Mouse (Mus musculus) kidney, adult 2 months (tissue): Measurements from ENCODE around the gene Gdpd5.

Experiments used
- CTCF ChIP-seq: fragments of 200-500 bp; conservative IDR thresholded peaks from 2 replicates; pipeline ENCODE4 v1.5.1; 2011; ENCODE audit warnings: low read depth, mild to moderate bottlenecking, control low read depth, low read length, moderate library complexity, mixed read lengths; ENCODE audit not compliant: insufficient read depth, insufficient read length
- POLR2A ChIP-seq: fragments of 200-500 bp; IDR thresholded peaks from one replicate; pipeline ENCODE4 v1.6.1; 2011; ENCODE audit warnings: low read depth, low read length, control low read depth

- TF ChIP-seq CTCF, result no peak
- no peak for TF ChIP-seq POLR2A
These were observed 562 bp upstream of the Gdpd5 start for GRCm38 (mm10) chr7:99380491-99381213.
